Mouse (Mus musculus) T-helper 17 cell (primary cell): ENCODE measurements around the gene Mrps12.
"Not testable (repeated sequence)": the region's sequence is repeated elsewhere in the genome, so short reads cannot be mapped to it uniquely, and the experiment has no call there.

Experiments
- in situ Hi-C, 2 experiments: fragments of 300-600 bp; cut with MboI, MseI; formaldehyde crosslinking; loops; 1 replicate in 1 of 2; 2 replicates in 1 of 2; pipeline ENCODE4 v1.15.1; 2025; ENCODE audit warnings: high pct_unique_total_duplicates in 2 of 2

Gene Mrps12

DNA sequence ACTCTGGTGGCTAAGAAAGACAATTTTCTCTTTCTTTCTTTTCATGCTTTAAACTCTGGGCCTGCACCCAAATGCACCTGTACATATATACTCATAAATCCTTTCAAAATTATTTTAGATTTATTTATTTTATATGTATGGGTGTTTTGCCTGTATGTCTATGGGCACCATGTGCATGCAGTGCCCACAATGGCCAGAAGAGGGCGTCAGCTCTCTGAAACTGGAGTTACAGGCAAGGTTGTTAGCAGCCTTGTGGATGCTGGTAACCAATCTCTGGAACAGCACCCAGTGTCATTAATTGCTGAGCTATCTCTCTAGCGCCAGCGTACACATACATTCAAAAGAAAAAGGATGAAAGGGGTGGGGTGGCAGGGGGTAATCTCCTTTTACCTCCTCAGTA, 30.7 kb downstream of the Mrps12 start:
- in situ Hi-C loops: no loop called here

DNA sequence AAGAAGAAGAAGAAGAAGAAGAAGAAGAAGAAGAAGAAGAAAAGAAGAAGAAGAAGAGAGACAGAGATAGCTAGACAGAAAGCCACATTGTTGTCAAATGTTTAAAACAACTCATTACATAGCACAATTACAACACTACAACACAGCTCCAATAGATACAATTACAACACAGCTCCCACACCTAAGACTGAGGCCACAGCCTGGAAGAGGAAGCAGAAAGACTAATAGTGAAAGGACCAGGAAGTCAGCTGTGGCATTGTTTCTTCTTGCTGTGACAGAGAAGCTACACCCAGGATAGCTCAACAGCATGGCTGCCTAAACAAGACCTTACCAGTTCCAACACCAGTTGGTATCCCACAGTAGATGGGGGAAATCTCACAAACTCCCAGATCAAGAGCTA, 32.2 kb downstream of the Mrps12 start:
- in situ Hi-C loops: no loop called here

DNA sequence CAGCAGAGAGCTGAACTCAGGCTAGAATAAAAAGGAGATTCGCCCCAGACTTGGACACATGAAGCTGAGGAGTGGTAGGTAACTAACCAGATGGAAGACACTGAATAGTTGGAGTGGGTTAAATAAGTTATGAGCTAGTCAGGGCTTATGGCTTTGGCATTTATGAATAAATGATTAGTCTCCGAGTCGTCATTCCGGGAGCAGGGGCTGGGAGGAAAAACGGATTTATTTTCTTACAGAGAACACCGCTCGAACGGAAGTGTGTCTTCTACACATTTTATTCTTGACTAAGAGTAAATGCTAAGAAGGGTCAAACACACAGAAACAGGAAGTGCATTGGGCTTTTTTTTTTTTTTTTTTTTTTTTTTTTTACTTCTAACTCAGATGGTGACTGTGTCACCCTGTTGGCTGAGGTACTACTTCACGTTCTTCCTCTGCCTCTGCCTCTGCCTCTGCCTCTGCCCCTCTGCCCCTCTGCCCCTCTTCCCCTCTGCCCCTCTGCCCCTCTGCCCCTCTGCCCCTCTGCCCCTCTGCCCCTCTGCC, 38.9 kb downstream of the Mrps12 start:
- in situ Hi-C loops: no loop called here

DNA sequence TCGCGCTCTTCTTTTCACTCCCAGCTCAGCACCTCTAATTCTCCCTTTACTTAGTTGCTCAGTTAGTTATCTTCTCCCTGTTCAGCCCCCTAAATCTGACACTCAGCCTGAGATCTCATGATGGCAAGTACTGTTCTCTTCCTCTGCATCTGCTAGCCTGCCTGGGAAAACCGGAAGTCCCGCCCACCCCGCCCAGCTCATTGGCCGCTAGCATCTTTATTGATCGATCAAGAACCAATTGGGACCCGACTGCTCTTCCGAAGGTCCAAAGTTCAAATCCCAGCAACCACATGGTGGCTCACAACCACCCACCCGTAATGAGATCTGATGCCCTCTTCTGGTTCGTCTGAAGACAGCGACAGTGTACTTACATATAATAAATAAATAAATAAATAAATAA, 40.3 kb downstream of the Mrps12 start:
- in situ Hi-C loops: not testable (repeated sequence)

DNA sequence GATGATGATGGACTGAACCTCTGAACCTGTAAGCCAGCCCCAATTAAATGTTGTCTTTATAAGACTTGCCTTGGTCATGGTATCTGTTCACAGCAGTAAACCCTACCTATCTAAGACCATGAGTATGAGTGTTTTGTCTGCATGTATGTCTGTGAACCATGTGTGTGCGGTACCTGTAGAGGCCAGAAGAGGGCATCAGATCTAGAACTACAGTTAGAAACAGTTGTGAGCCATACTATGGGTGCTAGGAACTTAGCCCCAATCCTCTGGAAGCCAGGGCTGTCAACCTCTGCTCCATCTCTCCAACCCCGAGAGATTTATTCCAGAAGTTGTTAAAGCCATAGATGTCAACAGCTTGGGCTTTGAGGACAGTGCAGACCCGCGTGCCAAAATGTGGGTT, 41.4 kb downstream of the Mrps12 start:
- in situ Hi-C loops: no loop called here

DNA sequence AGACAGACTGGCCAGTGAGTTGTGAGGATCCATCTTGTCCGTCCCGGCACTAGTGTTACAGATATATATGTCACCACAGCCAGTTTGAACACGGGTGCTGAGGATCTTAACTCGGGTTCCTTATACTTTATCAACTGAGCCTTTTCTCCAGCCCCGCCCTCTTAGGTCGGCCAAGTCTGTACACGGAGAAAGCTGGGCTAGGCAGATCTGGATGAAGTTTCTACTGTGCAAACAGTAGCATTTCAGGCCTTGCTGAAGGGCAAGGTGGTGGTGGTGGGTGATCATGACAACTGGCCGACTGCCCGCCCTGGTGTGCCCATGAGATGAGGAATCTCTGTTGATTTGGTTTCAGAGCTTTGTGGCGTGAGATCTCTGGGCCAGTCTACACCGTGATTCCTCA, 44.3 kb downstream of the Mrps12 start:
- in situ Hi-C loops: no loop called here

DNA sequence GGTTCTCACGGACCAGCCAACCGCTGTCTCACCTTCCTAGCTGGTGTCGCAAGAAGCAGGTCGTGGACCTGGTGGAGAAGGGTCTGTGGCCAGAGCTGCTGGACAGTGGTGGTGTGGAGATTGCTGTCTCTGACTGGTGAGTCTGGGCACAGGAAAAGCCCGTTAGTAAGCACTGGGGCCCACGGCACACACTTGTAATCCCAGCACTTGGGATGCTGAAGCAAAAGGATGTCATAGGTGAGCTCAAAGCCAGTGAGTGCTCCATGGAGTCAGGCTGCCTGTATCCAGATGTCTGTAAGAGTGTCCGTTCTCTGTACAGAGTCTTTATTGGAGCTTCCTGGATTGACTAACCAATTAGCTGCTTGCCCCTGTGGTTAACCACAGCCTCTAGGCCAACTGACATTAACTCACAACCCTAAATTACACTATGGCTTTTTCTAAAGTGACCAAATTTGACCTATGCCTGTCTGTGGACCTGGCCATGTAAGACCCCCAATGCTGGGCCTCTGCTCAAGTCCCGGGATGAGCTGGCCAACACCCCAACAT, 46.6 kb downstream of the Mrps12 start:
- in situ Hi-C loops: no loop called here

DNA sequence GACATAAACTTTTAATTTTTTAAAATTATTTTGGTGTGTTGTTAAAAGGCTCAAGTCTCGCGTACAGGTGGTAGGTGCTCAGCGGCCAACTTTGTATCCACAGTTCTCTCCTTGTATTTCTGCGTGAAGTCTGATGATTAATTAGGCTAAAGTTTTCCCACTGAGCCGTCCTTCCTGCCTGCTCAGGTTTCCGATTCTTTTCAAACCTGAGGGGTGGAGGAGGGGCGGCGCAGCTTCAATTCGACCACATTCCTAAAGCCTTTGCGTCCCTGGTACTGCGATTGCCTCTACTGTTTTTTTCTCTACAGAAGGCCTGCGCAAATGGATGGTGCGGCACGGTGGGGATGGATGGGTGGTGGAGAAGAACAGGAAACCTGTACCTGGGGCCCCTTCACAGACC, 47.2 kb downstream of the Mrps12 start:
- in situ Hi-C loops: no loop called here

DNA sequence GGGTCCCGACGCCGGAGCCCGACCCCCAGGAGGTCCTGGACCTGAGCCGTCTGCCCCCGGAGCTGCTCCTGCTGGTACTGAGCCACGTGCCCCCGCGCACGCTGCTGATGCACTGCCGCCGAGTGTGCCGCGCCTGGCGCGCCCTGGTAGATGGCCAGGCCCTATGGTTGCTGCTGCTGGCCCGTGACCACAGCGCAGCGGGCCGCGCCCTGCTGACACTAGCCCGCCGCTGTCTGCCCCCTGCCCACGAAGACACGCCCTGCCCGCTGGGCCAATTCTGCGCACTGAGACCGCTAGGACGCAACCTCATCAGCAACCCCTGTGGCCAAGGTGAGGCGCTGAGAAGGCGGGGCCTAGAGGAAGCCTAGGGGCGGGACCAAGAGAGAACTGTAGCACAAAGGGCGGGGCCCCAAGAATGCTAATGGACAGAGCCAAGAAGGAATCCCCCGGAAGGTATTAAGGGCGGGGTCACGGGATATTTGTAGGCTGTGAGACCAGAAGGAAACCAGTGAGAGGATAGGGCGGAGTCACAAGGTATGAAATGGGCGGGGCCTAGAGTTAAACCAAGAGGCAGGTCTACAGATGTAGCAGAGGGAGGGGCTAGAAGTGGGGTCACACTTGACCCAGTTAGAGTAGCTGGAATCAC, 48.2 kb downstream of the Mrps12 start:
- in situ Hi-C loops: no loop called here

DNA sequence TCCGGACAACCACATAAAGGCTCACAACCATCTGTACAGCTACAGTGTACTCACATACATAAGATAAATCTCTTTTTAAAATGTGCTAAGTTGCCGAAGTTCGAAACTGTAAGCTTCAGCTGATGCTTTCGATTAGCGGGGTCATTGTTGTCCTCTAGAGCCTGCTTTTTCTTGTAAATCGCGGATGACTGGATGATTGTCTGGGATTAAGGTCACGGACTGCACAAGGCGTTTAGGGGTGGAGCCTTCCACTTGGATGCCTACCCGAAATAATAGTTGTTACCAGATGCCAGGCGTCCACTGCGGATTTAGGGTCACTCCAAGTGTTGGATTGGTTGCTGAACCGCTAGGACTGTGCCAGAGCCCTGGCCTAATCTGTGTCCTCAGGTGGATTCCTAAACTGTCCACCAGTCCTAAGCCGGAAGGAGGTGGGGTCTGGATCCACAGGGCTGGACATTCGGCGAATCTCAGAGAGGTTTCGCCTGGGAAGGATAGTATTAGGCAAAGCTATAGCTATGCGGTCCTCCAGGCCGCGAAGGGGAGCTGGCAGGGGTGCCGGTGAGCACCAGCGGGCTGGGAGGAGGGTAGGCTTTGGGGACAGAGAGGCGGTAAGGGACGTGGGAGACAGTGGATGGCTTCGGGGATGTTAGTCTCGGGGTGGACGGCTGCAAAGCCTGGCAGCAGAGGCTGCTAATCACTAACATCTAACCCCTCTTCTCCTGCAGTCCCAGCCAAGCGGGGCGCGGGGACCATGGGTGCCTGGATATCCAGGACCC, 48.9 kb downstream of the Mrps12 start, which contains the start of gene Fbxo27:
TSS of gene Fbxo27 (plus strand) at position 305 of the 776 bp plus-strand sequence.
- in situ Hi-C loops: no loop called here

DNA sequence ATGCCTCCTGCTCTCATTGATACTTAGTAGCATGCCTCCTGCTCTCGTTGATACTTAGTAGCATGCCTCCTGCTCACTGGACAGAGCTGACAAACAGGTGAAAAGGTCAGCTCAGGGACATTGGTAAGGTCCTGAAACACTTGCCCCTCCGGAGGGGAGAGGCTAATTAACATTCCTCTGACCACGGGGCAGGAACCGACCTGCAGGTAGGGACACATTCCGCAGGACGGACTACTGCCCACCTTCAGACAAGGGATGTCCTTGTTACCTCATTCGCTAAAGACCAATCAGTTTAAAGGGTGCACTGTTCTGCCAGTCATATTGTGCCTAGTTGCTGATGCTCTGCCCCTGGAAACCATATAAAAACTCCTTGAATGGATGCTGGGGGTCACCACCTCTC, 50.5 kb downstream of the Mrps12 start:
- in situ Hi-C loops: no loop called here
